24 mouse cellular contexts compared by ENCODE assay signal in the genomic region with DNA sequence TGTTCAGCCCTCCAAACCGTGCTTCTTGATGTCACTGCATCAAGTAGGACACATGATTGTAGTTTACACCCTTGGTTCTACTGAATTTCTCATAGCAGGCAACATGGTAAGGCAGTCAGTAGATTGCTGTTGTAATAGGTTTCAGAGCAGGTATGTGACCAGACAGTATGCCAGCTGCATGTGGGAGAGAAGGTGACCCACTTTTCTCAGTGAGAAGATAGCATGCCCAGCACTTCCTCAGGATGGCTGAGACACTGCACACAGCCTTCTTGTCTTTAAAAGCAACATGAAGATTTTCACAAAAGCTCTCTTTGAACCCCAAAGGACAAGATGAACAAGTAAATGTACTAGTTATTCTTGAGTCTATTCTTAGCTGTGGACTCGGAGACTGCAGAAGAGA.
"Had no signal": no experiment of that assay in that cellular context is flagged by ENCODE, and none has a peak within 500 bp of the region (broad histone marks: within the 10 kb centered on the region; RNA-seq: fewer than 3 reads in every experiment).

No protein-coding gene starts in this region.

- DNase-seq: gastrocnemius, postnatal 14 days; gastrocnemius, postnatal 36 days; heart, adult 11 months; heart, adult 2 months; heart, postnatal 14 days; heart, postnatal 36 days; kidney, adult 18-20 months; kidney, adult 8-10 months; kidney, postnatal 10 days; kidney, postnatal 25 days; kidney, postnatal 4 days; left cerebral cortex, postnatal 4 days had no signal

- H3K9me3 ChIP-seq: intestine, embryonic 15.5 days; limb, embryonic 15.5 days had no signal

- ATAC-seq: hindbrain, embryonic 16.5 days; inflammation-experienced regulatory T-cells, adult 6 months; intestine, embryonic 15.5 days; intestine, postnatal 0 days had no signal

- H3K4me3 ChIP-seq: heart, adult 2 months; heart, embryonic 13.5 days; heart, embryonic 15.5 days; intestine, embryonic 15.5 days; layer of hippocampus, adult 2 months; left cerebral cortex, adult 2 months; limb, embryonic 13.5 days; limb, embryonic 15.5 days had no signal

- H3K36me3 ChIP-seq: heart, embryonic 15.5 days; intestine, embryonic 15.5 days; limb, embryonic 13.5 days; limb, embryonic 15.5 days had no signal

- H3K27me3 ChIP-seq: heart, embryonic 13.5 days; heart, embryonic 15.5 days; intestine, embryonic 15.5 days; limb, embryonic 13.5 days; limb, embryonic 15.5 days had no signal

- H3K4me1 ChIP-seq: heart, embryonic 13.5 days; heart, embryonic 15.5 days; intestine, embryonic 15.5 days; limb, embryonic 13.5 days; limb, embryonic 15.5 days had no signal

- H3K27ac ChIP-seq: heart, adult 2 months; heart, embryonic 13.5 days; heart, embryonic 15.5 days; hindbrain, embryonic 14.5 days; intestine, embryonic 15.5 days; layer of hippocampus, adult 2 months; left cerebral cortex, adult 2 months; limb, embryonic 13.5 days; limb, embryonic 15.5 days had no signal

- H3K9ac ChIP-seq: heart, embryonic 13.5 days; heart, embryonic 15.5 days; hindbrain, embryonic 14.5 days; intestine, embryonic 15.5 days; limb, embryonic 13.5 days; limb, embryonic 15.5 days had no signal

- H3K4me2 ChIP-seq: heart, embryonic 11.5 days; heart, embryonic 13.5 days; heart, embryonic 15.5 days; hindbrain, embryonic 14.5 days; intestine, embryonic 15.5 days; limb, embryonic 13.5 days; limb, embryonic 15.5 days had no signal
